In genomic region chr13:53461855-53462648, GRCm38 (mm10) we compare ENCODE assay signal across 8 mouse cellular contexts. TPM values are rescaled to one million over a fixed set of nuclear protein-coding genes. Genes with fewer than 3 reads are reported as not detected.
A peak's percentile ranks its signal among the peaks of the same experiment; 100 is the strongest.
DNase-seq lines count a peak whose midpoint lies in the region; ATAC-seq and TF ChIP-seq lines count a peak whose summit lies in the region.

No protein-coding gene starts in this region.

- TF ChIP-seq POLR2A in heart, adult 2 months (IDR thresholded peaks at IDR 0.05; ENCODE audit: insufficient read depth, low read depth, low read length) = no peak

- DNase-seq in heart, adult 2 months = peak in 1 of 2 experiments; percentile 8
- no peak for DNase-seq in heart, postnatal 25 days (ENCODE audit: low spot score)
- DNase-seq in embryo, embryonic 11 days = peak; percentile 84
- DNase-seq in hindbrain, embryonic 10.5 days (ENCODE audit: low spot score) = peak; percentile 76
- DNase-seq in liver = peak; percentile 25
- DNase-seq in layer of hippocampus, adult 11-12 months (ENCODE audit: low spot score) = no peak
- no peak for DNase-seq in thymus, postnatal 36 days

- 2% methylated on average over 51 of the region's 51 CpGs for WGBS in heart, adult 2 months
- under 1% methylated on average over 51 of the region's 51 CpGs for WGBS in hindbrain, embryonic 10.5 days
- WGBS in neural tube, embryonic 14.5 days = under 1% methylated on average over 51 of the region's 51 CpGs

- no peaks in the 10 kb centered on the region for H3K9me3 ChIP-seq in hindbrain, embryonic 10.5 days
- H3K9me3 ChIP-seq in neural tube, embryonic 14.5 days (ENCODE audit: control insufficient read depth, low read length) = no peaks in the 10 kb centered on the region

- no peak overlapping the region for H3K4me3 ChIP-seq in heart, adult 2 months
- H3K4me3 ChIP-seq in hindbrain, embryonic 10.5 days = peak overlapping the region; percentile 54
- H3K4me3 ChIP-seq in neural tube, embryonic 14.5 days (ENCODE audit: low read depth, low read length) = peak overlapping the region; percentile 22

- no peaks in the 10 kb centered on the region for H3K36me3 ChIP-seq in heart, adult 2 months (ENCODE audit: control insufficient read depth, insufficient read depth, low read length)
- no peaks in the 10 kb centered on the region for H3K36me3 ChIP-seq in hindbrain, embryonic 10.5 days
- no peaks in the 10 kb centered on the region for H3K36me3 ChIP-seq in neural tube, embryonic 14.5 days (ENCODE audit: control insufficient read depth, insufficient read depth, low read length)

- H3K79me2 ChIP-seq in heart, adult 2 months (replicated peaks; ENCODE audit: control insufficient read depth, insufficient read depth, low read length) = no peaks in the 10 kb centered on the region

- intact Hi-C loops in heart, adult 2 months (cut with DNase I) = loop anchor here (1.0 to 5.0 kb wide), 2 partner anchors 226 to 305 kb away; no protein-coding TSS in a partner anchor
- intact Hi-C loops in heart, postnatal 25 days (cut with DNase I) = loop anchor here (5.0 kb wide), 3 partner anchors 130 to 300 kb away; no protein-coding TSS in a partner anchor

- peak; percentile 67 for TF ChIP-seq CTCF in heart, adult 2 months (IDR thresholded peaks at IDR 0.05)

- H3K27me3 ChIP-seq in heart, adult 2 months (ENCODE audit: control insufficient read depth, insufficient read depth, low read length) = peaks cover 6% of the 10 kb centered on the region; the same call in 1 of the 2 replicates
- peaks cover 97% of the 10 kb centered on the region for H3K27me3 ChIP-seq in hindbrain, embryonic 10.5 days (ENCODE audit: insufficient read depth, poor library complexity, severe bottlenecking)
- H3K27me3 ChIP-seq in neural tube, embryonic 14.5 days (ENCODE audit: control insufficient read depth, insufficient read depth, low read length) = peaks cover 12% of the 10 kb centered on the region

- H3K4me1 ChIP-seq in heart, adult 2 months (ENCODE audit: control insufficient read depth, insufficient read depth, low read length) = no peaks in the 10 kb centered on the region
- H3K4me1 ChIP-seq in hindbrain, embryonic 10.5 days (replicated peaks) = peaks cover 63% of the 10 kb centered on the region
- peaks cover 18% of the 10 kb centered on the region; the same call in 1 of the 2 replicates for H3K4me1 ChIP-seq in neural tube, embryonic 14.5 days (ENCODE audit: control insufficient read depth, insufficient read depth, low read length)

- H3K4me2 ChIP-seq in neural tube, embryonic 14.5 days (ENCODE audit: low read depth, low read length) = peak overlapping the region; percentile 61

- TF ChIP-seq EP300 in heart, adult 2 months (IDR thresholded peaks at IDR 0.05; ENCODE audit: insufficient read depth, low read depth, low read length) = no peak

- no peak overlapping the region for H3K27ac ChIP-seq in heart, adult 2 months
- peak overlapping the region; percentile 89 for H3K27ac ChIP-seq in hindbrain, embryonic 10.5 days
- no peak overlapping the region for H3K27ac ChIP-seq in neural tube, embryonic 14.5 days (ENCODE audit: low read depth, low read length)

- ATAC-seq in neural tube, embryonic 14.5 days (ENCODE audit: low read depth) = peak; percentile 68; the same call in 1 of the 2 replicates

- H3K9ac ChIP-seq in heart, adult 2 months (ENCODE audit: low read depth, low read length) = no peak overlapping the region
- peak overlapping the region; percentile 4; the same call in 1 of the 2 replicates for H3K9ac ChIP-seq in neural tube, embryonic 14.5 days (replicated peaks; ENCODE audit: low read depth, low read length)

RNA-seq across cellular contexts. Expression of gene Msx2, which starts 10.8 kb away (rescaled TPM):
- total RNA-seq in heart, adult 2 months (2021) = under 1 TPM; 0.30 to 0.94 TPM
- 0.23 and 0.31 TPM in 2 replicates for polyA plus RNA-seq in heart, adult 2 months (2012; rRNA removed)
- under 1 TPM; 0.59 to 0.91 TPM for total RNA-seq in heart, postnatal 25 days (2021)
- polyA plus RNA-seq in hindbrain, embryonic 10.5 days (2016; fragmentation: Nextera tagmentation; extraction: Ambion mirVana) = 45.5 and 57.9 TPM in 2 replicates
- 0.44 and 0.76 TPM in 2 replicates for polyA plus RNA-seq in neural tube, embryonic 14.5 days (2014; fragmentation: Nextera tagmentation; extraction: Ambion mirVana)

Comparison
In these comparisons a context has a peak if more than half of its experiments do, and no peak if none do; other contexts are left out.
1. DNase-seq: peak in embryo, embryonic 11 days (single experiment), hindbrain, embryonic 10.5 days (single experiment) and liver (single experiment); none in heart, postnatal 25 days (single experiment), layer of hippocampus, adult 11-12 months (single experiment) and thymus, postnatal 36 days (0 of 2).
2. RNA of gene Msx2, which starts 10.8 kb away (polyA plus RNA-seq): 45.5 to 57.9 TPM in hindbrain, embryonic 10.5 days; 0.44 to 0.76 TPM in neural tube, embryonic 14.5 days and 0.23 to 0.31 TPM in heart, adult 2 months; every median in the first group is over 10 times any median in the second.